Mouse (Mus musculus) hindbrain, embryonic 13.5 days (tissue): ENCODE measurements around the gene Clmn. TPM values are rescaled to one million over a fixed set of nuclear protein-coding genes. Genes with fewer than 3 reads are reported as not detected.
"Not testable (repeated sequence)": the region's sequence is repeated elsewhere in the genome, so short reads cannot be mapped to it uniquely, and the experiment has no call there.

ENCODE experiments used
- ATAC-seq: fragments of 200-750 bp; cut with Nextera tagmentation; 2 replicates; pipeline ENCODE4 v1.8.0; 2017; ENCODE audit warnings: moderate TSS enrichment; ENCODE audit not compliant: low FRiP score
- H3K27ac ChIP-seq: fragments of 300-500 bp; sonication (generic); 2 replicates; pipeline ENCODE4 v1.5.1; 2015; ENCODE audit warnings: inconsistent platforms, mild to moderate bottlenecking, moderate library complexity
- H3K27me3 ChIP-seq: fragments of 300-500 bp; sonication (generic); 2 replicates; pipeline ENCODE4 v1.6.1; 2015; ENCODE audit warnings: mild to moderate bottlenecking, inconsistent platforms
- H3K36me3 ChIP-seq: fragments of 300-500 bp; sonication (generic); 2 replicates; pipeline ENCODE4 v1.6.1; 2015; ENCODE audit warnings: mild to moderate bottlenecking, inconsistent platforms
- H3K4me1 ChIP-seq: fragments of 300-500 bp; sonication (generic); replicated peaks from 2 replicates; pipeline ENCODE4 v1.6.1; 2015; ENCODE audit warnings: inconsistent platforms
- H3K4me2 ChIP-seq: fragments of 300-500 bp; sonication (generic); 2 replicates; pipeline ENCODE4 v1.6.1; 2015; ENCODE audit warnings: inconsistent platforms, mild to moderate bottlenecking, moderate library complexity
- H3K4me3 ChIP-seq: fragments of 300-500 bp; sonication (generic); 2 replicates; pipeline ENCODE4 v1.5.1; 2015; ENCODE audit warnings: mild to moderate bottlenecking, inconsistent platforms
- H3K9ac ChIP-seq: fragments of 300-500 bp; sonication (generic); 2 replicates; pipeline ENCODE4 v1.6.1; 2015; ENCODE audit warnings: mild to moderate bottlenecking, inconsistent platforms
- H3K9me3 ChIP-seq: fragments of 300-500 bp; sonication (generic); 2 replicates; pipeline ENCODE4 v1.6.1; 2016; ENCODE audit warnings: inconsistent platforms
- WGBS: fragments of 180-500 bp; shearing (Covaris S2); methylation state at CpG from one replicate; pipeline ENCODE4 v1.1.7; 2015; 5-methylcytosine and 5-hydroxymethylcytosine counted together
- polyA plus RNA-seq: library from polyadenylated mRNA; unstranded; fragments of >200 nt; fragmentation: Nextera tagmentation; extraction: Ambion mirVana; gene quantifications from 2 replicates; pipeline ENCODE4 v1.2.1, GENCODE M21; 2015

Gene Clmn
- polyA plus RNA-seq, 1 experiment from 2014 or later, result 2.1 TPM

- no peak overlapping the region for H3K4me2 ChIP-seq
- H3K27ac ChIP-seq, result no peak overlapping the region
- H3K4me1 ChIP-seq, result peaks cover 85% of the 10 kb centered on the region
- H3K36me3 ChIP-seq, result no peaks in the 10 kb centered on the region
- no peak; the same call in 1 of the 2 replicates for ATAC-seq
- H3K27me3 ChIP-seq, result no peaks in the 10 kb centered on the region
- no peaks in the 10 kb centered on the region for H3K9me3 ChIP-seq
- 0 out of 2 replicates have a peak overlapping the region, but pooled peaks have one; percentile 29 for H3K9ac ChIP-seq
- no peak overlapping the region for H3K4me3 ChIP-seq
- 52% methylated on average over 3 of the region's 3 CpGs for WGBS
These were observed 125.9 kb downstream of the Clmn start for GRCm38 (mm10) chr12:104738931-104739330.

GRCm38 (mm10) chr12:104738446-104738845 is 126.4 kb downstream of the Clmn start:
- H3K9ac ChIP-seq, result no peak overlapping the region
- no peaks in the 10 kb centered on the region for H3K36me3 ChIP-seq
- WGBS, result 52% methylated on average over 9 of the region's 9 CpGs
- H3K27me3 ChIP-seq, result no peaks in the 10 kb centered on the region
- H3K4me2 ChIP-seq, result no peak overlapping the region
- ATAC-seq, result no peak
- no peak overlapping the region for H3K27ac ChIP-seq
- H3K4me1 ChIP-seq, result peaks cover 81% of the 10 kb centered on the region
- H3K4me3 ChIP-seq, result no peak overlapping the region
- no peaks in the 10 kb centered on the region for H3K9me3 ChIP-seq

- H3K4me3 ChIP-seq, result no peak overlapping the region
- no peaks in the 10 kb centered on the region for H3K27me3 ChIP-seq
- H3K9me3 ChIP-seq, result no peaks in the 10 kb centered on the region
- no peak overlapping the region for H3K9ac ChIP-seq
- H3K4me1 ChIP-seq, result peaks cover 80% of the 10 kb centered on the region
- WGBS, result 55% methylated on average over 10 of the region's 10 CpGs
- H3K27ac ChIP-seq, result no peak overlapping the region
- ATAC-seq, result no peak
- no peaks in the 10 kb centered on the region for H3K36me3 ChIP-seq
- no peak overlapping the region for H3K4me2 ChIP-seq
These were observed 127.2 kb downstream of the Clmn start for GRCm38 (mm10) chr12:104737666-104738065.

GRCm38 (mm10) chr12:104735993-104736395 is 128.9 kb downstream of the Clmn start:
- H3K27ac ChIP-seq, result peak overlapping the region; percentile 35; the same call in 1 of the 2 replicates
- no peak for ATAC-seq
- peaks cover 79% of the 10 kb centered on the region for H3K4me1 ChIP-seq
- H3K36me3 ChIP-seq, result peaks cover 5% of the 10 kb centered on the region
- H3K27me3 ChIP-seq, result no peaks in the 10 kb centered on the region
- no peak overlapping the region for H3K4me2 ChIP-seq
- H3K9ac ChIP-seq, result no peak overlapping the region
- no peaks in the 10 kb centered on the region for H3K9me3 ChIP-seq
- H3K4me3 ChIP-seq, result no peak overlapping the region
- WGBS, result 18% methylated on average over 3 of the region's 3 CpGs

- Histone ChIP-seq H3K36me3 (peaks cover 29% of the 10 kb centered on the region), H3K9me3 (no peaks in the 10 kb centered on the region), H3K4me2 (no peak overlapping the region), H3K27ac (no peak overlapping the region), H3K9ac (no peak overlapping the region), H3K4me1 (peaks cover 58% of the 10 kb centered on the region), H3K27me3 (no peaks in the 10 kb centered on the region), H3K4me3 (no peak overlapping the region)
- no peak for ATAC-seq
These were observed 131.7 kb downstream of the Clmn start for GRCm38 (mm10) chr12:104733165-104733564.

- 14% methylated on average over 3 of the region's 3 CpGs for WGBS
- H3K4me3 ChIP-seq, result no peak overlapping the region
- H3K27ac ChIP-seq, result no peak overlapping the region; the same call in 1 of the 2 replicates
- peaks cover 46% of the 10 kb centered on the region for H3K4me1 ChIP-seq
- no peak overlapping the region for H3K9ac ChIP-seq
- ATAC-seq, result no peak
- H3K27me3 ChIP-seq, result no peaks in the 10 kb centered on the region
- H3K9me3 ChIP-seq, result no peaks in the 10 kb centered on the region
- peaks cover 43% of the 10 kb centered on the region for H3K36me3 ChIP-seq
- no peak overlapping the region for H3K4me2 ChIP-seq
These were observed 133.1 kb downstream of the Clmn start for GRCm38 (mm10) chr12:104731782-104732181.

- H3K27me3 ChIP-seq, H3K27ac ChIP-seq, ATAC-seq, H3K9ac ChIP-seq, H3K4me1 ChIP-seq, H3K4me2 ChIP-seq, H3K9me3 ChIP-seq, H3K4me3 ChIP-seq: not testable (repeated sequence)
- peaks cover 82% of the 10 kb centered on the region for H3K36me3 ChIP-seq
- WGBS, result 80% methylated on average over 2 of the region's 2 CpGs
These were observed 138.4 kb downstream of the Clmn start for GRCm38 (mm10) chr12:104726436-104726835.

- H3K27ac ChIP-seq, result no peak overlapping the region
- no peaks in the 10 kb centered on the region for H3K27me3 ChIP-seq
- H3K9me3 ChIP-seq, result no peaks in the 10 kb centered on the region
- ATAC-seq, result no peak
- WGBS, result 97% methylated on average over 10 of the region's 10 CpGs
- peaks cover 61% of the 10 kb centered on the region for H3K36me3 ChIP-seq
- no peak overlapping the region for H3K9ac ChIP-seq
- no peak overlapping the region for H3K4me2 ChIP-seq
- no peak overlapping the region for H3K4me3 ChIP-seq
- H3K4me1 ChIP-seq, result no peaks in the 10 kb centered on the region
These were observed 142.8 kb downstream of the Clmn start for GRCm38 (mm10) chr12:104722056-104722455.

- ATAC-seq, result no peak
- no peak overlapping the region for H3K9ac ChIP-seq
- no peak overlapping the region for H3K4me2 ChIP-seq
- 89% methylated on average over 3 of the region's 3 CpGs for WGBS
- no peaks in the 10 kb centered on the region for H3K27me3 ChIP-seq
- no peak overlapping the region; the same call in 1 of the 2 replicates for H3K27ac ChIP-seq
- H3K36me3 ChIP-seq, result peaks cover 57% of the 10 kb centered on the region
- no peaks in the 10 kb centered on the region for H3K9me3 ChIP-seq
- H3K4me3 ChIP-seq, result no peak overlapping the region
- H3K4me1 ChIP-seq, result no peaks in the 10 kb centered on the region; the same call in 1 of the 2 replicates
These were observed 143.9 kb downstream of the Clmn start for GRCm38 (mm10) chr12:104721011-104721410.

- no peak for ATAC-seq
These were observed 145.9 kb downstream of the Clmn start for GRCm38 (mm10) chr12:104718956-104719355.

GRCm38 (mm10) chr12:104716409-104716808 is 148.5 kb downstream of the Clmn start:
- WGBS, result 93% methylated on average over 5 of the region's 5 CpGs
- ATAC-seq, result no peak
- Histone ChIP-seq H3K9ac (no peak overlapping the region), H3K27me3 (no peaks in the 10 kb centered on the region), H3K4me1 (no peaks in the 10 kb centered on the region; the same call in 1 of the 2 replicates), H3K4me2 (no peak overlapping the region), H3K27ac (no peak overlapping the region), H3K36me3 (peaks cover 48% of the 10 kb centered on the region), H3K4me3 (no peak overlapping the region), H3K9me3 (no peaks in the 10 kb centered on the region)

More at GRCm38 (mm10) chr12:104718956-104719355, 145.9 kb downstream of the Clmn start:
- no peak overlapping the region for H3K27ac ChIP-seq
- H3K36me3 ChIP-seq, result peaks cover 54% of the 10 kb centered on the region
- H3K4me3 ChIP-seq, result no peak overlapping the region
- no peaks in the 10 kb centered on the region for H3K9me3 ChIP-seq
- no peaks in the 10 kb centered on the region for H3K27me3 ChIP-seq
- H3K9ac ChIP-seq, result no peak overlapping the region
- no peaks in the 10 kb centered on the region; the same call in 1 of the 2 replicates for H3K4me1 ChIP-seq
- WGBS, result 82% methylated on average over 5 of the region's 5 CpGs
- no peak overlapping the region for H3K4me2 ChIP-seq

GRCm38 (mm10) chr12:104715453-104715852 is 149.4 kb downstream of the Clmn start:
- Histone ChIP-seq H3K27me3 (no peaks in the 10 kb centered on the region), H3K4me1 (no peaks in the 10 kb centered on the region; the same call in 1 of the 2 replicates), H3K4me3 (no peak overlapping the region), H3K4me2 (no peak overlapping the region), H3K36me3 (peaks cover 52% of the 10 kb centered on the region), H3K27ac (no peak overlapping the region), H3K9ac (no peak overlapping the region), H3K9me3 (no peaks in the 10 kb centered on the region)
- no peak for ATAC-seq
- WGBS, result 89% methylated on average over 5 of the region's 5 CpGs
